13 mouse cellular contexts compared by ENCODE assay signal in the genomic region with DNA sequence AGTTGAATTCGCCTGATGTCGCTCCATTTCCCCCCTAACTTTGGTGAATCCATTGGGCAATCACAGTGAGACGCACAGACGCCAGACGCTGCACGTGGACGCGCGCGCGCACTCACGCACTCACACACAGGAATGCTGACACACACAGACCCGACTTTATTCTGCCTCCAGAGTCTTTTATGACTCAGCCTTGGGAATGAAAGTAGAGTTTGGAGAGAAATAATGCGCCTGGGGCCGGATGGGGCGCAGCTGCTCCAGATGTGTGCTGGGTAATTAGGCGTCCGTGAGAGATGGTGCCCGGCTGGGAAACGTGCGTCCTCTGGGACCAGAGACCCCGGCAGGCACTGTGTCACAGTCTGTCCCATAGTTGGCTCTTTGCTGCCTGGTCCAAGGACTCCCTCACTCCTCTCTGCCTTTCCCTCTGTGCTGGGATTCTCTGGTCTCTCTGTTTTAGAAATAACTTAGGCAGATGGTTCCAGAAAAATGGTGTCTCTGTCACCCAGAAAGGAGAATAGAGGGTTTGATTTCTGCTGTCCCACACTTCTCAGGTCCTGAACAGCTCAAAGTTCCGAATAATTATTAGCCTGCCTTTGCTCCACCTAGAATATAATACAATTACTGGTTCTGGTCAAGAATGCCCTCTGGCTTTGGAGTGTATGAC. TPM values are rescaled to one million over a fixed set of nuclear protein-coding genes. Genes with fewer than 3 reads are reported as not detected.
DNase-seq lines count a peak whose midpoint lies in the region; ATAC-seq and TF ChIP-seq lines count a peak whose summit lies in the region.
"Had no signal": no experiment of that assay in that cellular context is flagged by ENCODE, and none has a peak within 500 bp of the region (broad histone marks: within the 10 kb centered on the region; RNA-seq: fewer than 3 reads in every experiment).

No protein-coding gene starts in this region.

- H3K4me3 ChIP-seq in midbrain, embryonic 11.5 days (ENCODE audit: low read depth, low read length), result no peak overlapping the region
- H3K4me3 ChIP-seq in midbrain, embryonic 16.5 days (ENCODE audit: low read depth, low read length), result no peak overlapping the region
- H3K4me3 ChIP-seq in embryonic fibroblast, embryonic 13.5 days (ENCODE audit: insufficient read depth, low read length), result peak overlapping the region; percentile 9; the same call in 1 of the 2 replicates
- no peak overlapping the region for H3K4me3 ChIP-seq in gastrocnemius, adult 2 months

- no peak overlapping the region for H3K4me2 ChIP-seq in midbrain, embryonic 11.5 days
- no peak overlapping the region for H3K4me2 ChIP-seq in midbrain, embryonic 16.5 days (ENCODE audit: low read length)

- no peak overlapping the region for H3K9ac ChIP-seq in midbrain, embryonic 11.5 days (ENCODE audit: low read length)
- no peak overlapping the region for H3K9ac ChIP-seq in midbrain, embryonic 16.5 days (ENCODE audit: low read depth, low read length)

- TF ChIP-seq POLR2A in embryonic fibroblast, embryonic 13.5 days (IDR thresholded peaks at IDR 0.05; ENCODE audit: low read depth, low read length), result no peak

- 1% methylated on average over 23 of the region's 23 CpGs for WGBS in midbrain, embryonic 11.5 days
- under 1% methylated on average over 23 of the region's 23 CpGs for WGBS in midbrain, embryonic 16.5 days
- 6% methylated on average over 23 of the region's 23 CpGs for WGBS in large intestine, adult 2 months

- intact Hi-C loops in heart, postnatal 14 days (cut with DNase I), result no loop called here
- intact Hi-C loops in gastrocnemius, adult 2 months (cut with DNase I), result no loop called here

- DNase-seq in midbrain, embryonic 11.5 days (ENCODE audit: low spot score, missing footprints), result peak; percentile 91
- peak; percentile 48 for DNase-seq in large intestine, adult 2 months (ENCODE audit: low read depth, low spot score)
- DNase-seq in heart, postnatal 14 days, result no peak
- DNase-seq in heart, adult 11 months, result no peak
- DNase-seq in gastrocnemius, adult 2 months, result no peak
- DNase-seq: cerebellum, adult 9-11 months; gastrocnemius, postnatal 14 days had no signal

- peaks cover 100% of the 10 kb centered on the region for H3K27me3 ChIP-seq in midbrain, embryonic 11.5 days (ENCODE audit: control insufficient read depth, insufficient read depth, low read length)
- peaks cover 96% of the 10 kb centered on the region for H3K27me3 ChIP-seq in midbrain, embryonic 16.5 days (ENCODE audit: control insufficient read depth, insufficient read depth, low read depth, low read length)

- H3K36me3 ChIP-seq in midbrain, embryonic 11.5 days (ENCODE audit: control insufficient read depth, insufficient read depth, low read length), result no peaks in the 10 kb centered on the region
- H3K36me3 ChIP-seq in midbrain, embryonic 16.5 days (ENCODE audit: control insufficient read depth, insufficient read depth, low read length), result no peaks in the 10 kb centered on the region

- no peaks in the 10 kb centered on the region for H3K4me1 ChIP-seq in midbrain, embryonic 11.5 days (ENCODE audit: control insufficient read depth, insufficient read depth, low read length)
- no peaks in the 10 kb centered on the region for H3K4me1 ChIP-seq in midbrain, embryonic 16.5 days (ENCODE audit: control insufficient read depth, insufficient read depth, low read length)
- H3K4me1 ChIP-seq in embryonic fibroblast, embryonic 13.5 days (ENCODE audit: control insufficient read depth, insufficient read depth, low read length), result 0 out of 2 replicates have a peak, but pooled peaks cover 11% of the 10 kb centered on the region

- no peaks in the 10 kb centered on the region for H3K9me3 ChIP-seq in midbrain, embryonic 11.5 days (ENCODE audit: control insufficient read depth, low read length)
- no peaks in the 10 kb centered on the region for H3K9me3 ChIP-seq in midbrain, embryonic 16.5 days (replicated peaks; ENCODE audit: control insufficient read depth, low read length, poor library complexity, severe bottlenecking)

- H3K27ac ChIP-seq in midbrain, embryonic 11.5 days (ENCODE audit: low read depth, low read length), result no peak overlapping the region
- H3K27ac ChIP-seq in midbrain, embryonic 16.5 days (ENCODE audit: low read length), result no peak overlapping the region
- H3K27ac ChIP-seq in embryonic fibroblast, embryonic 13.5 days (ENCODE audit: insufficient read depth, low read length), result peak overlapping the region; percentile 59
- H3K27ac ChIP-seq in gastrocnemius, adult 2 months, result no peak overlapping the region

- ATAC-seq in midbrain, embryonic 11.5 days (ENCODE audit: low FRiP score), result no peak
- ATAC-seq in midbrain, embryonic 16.5 days, result no peak
- no peak for ATAC-seq in frontal cortex, adult (ENCODE audit: low TSS enrichment)

- no peak for TF ChIP-seq CTCF in embryonic fibroblast, embryonic 13.5 days (IDR thresholded peaks at IDR 0.05; ENCODE audit: borderline replicate concordance, insufficient read depth, low read length)
- no peak for TF ChIP-seq CTCF in gastrocnemius, adult 2 months (IDR thresholded peaks at IDR 0.05)

RNA-seq across cellular contexts. Expression of gene Hoxb9, which starts 10.8 kb away (rescaled TPM):
- polyA plus RNA-seq in midbrain, embryonic 11.5 days (2014; fragmentation: Nextera tagmentation; extraction: Ambion mirVana), result not detected in 2 replicates
- not detected in 2 replicates for polyA plus RNA-seq in midbrain, embryonic 16.5 days (2015; fragmentation: Nextera tagmentation; extraction: Ambion mirVana)
- 43.5 and 51.7 TPM in 2 replicates for polyA plus RNA-seq in embryonic fibroblast, embryonic 13.5 days (2011; ENCODE audit: insufficient read length, low read depth, missing spikeins)
- 0.25 and 16.0 TPM in 2 replicates for polyA plus RNA-seq in large intestine, adult 2 months (2012; rRNA removed)
- not detected for total RNA-seq in heart, postnatal 14 days (2021)
- total RNA-seq in gastrocnemius, adult 2 months (2021), result under 1 TPM in 1 of 2 experiments, not detected in 1; 0.14 TPM
- total RNA-seq: layer of hippocampus, adult 8-10 months; megakaryocyte, adult 5-6 weeks; MEL had no signal

RNA-seq across cellular contexts. Expression of gene Hoxb8, which starts 21.3 kb away (rescaled TPM):
- polyA plus RNA-seq in midbrain, embryonic 11.5 days (2014; fragmentation: Nextera tagmentation; extraction: Ambion mirVana), result not detected in 2 replicates
- not detected in 2 replicates for polyA plus RNA-seq in midbrain, embryonic 16.5 days (2015; fragmentation: Nextera tagmentation; extraction: Ambion mirVana)
- 11.7 and 20.1 TPM in 2 replicates for polyA plus RNA-seq in embryonic fibroblast, embryonic 13.5 days (2011; ENCODE audit: insufficient read length, low read depth, missing spikeins)
- polyA plus RNA-seq in large intestine, adult 2 months (2012; rRNA removed), result 2.6 and 11.7 TPM in 2 replicates
- not detected for total RNA-seq in heart, postnatal 14 days (2021)
- total RNA-seq in gastrocnemius, adult 2 months (2021), result under 1 TPM; 0.14 to 0.23 TPM
- total RNA-seq: layer of hippocampus, adult 8-10 months; megakaryocyte, adult 5-6 weeks; MEL had no signal

RNA-seq across cellular contexts. Expression of gene Hoxb7, which starts 26.0 kb away (rescaled TPM):
- not detected in 2 replicates for polyA plus RNA-seq in midbrain, embryonic 11.5 days (2014; fragmentation: Nextera tagmentation; extraction: Ambion mirVana)
- not detected in 2 replicates for polyA plus RNA-seq in midbrain, embryonic 16.5 days (2015; fragmentation: Nextera tagmentation; extraction: Ambion mirVana)
- 13.1 and 22.5 TPM in 2 replicates for polyA plus RNA-seq in embryonic fibroblast, embryonic 13.5 days (2011; ENCODE audit: insufficient read length, low read depth, missing spikeins)
- 1.4 and 6.5 TPM in 2 replicates for polyA plus RNA-seq in large intestine, adult 2 months (2012; rRNA removed)
- total RNA-seq in heart, postnatal 14 days (2021), result not detected
- under 1 TPM; 0.47 to 0.56 TPM for total RNA-seq in gastrocnemius, adult 2 months (2021)
- total RNA-seq: layer of hippocampus, adult 8-10 months; megakaryocyte, adult 5-6 weeks; MEL had no signal

RNA-seq across cellular contexts. Expression of gene Hoxb6, which starts 31.8 kb away (rescaled TPM):
- not detected in 2 replicates for polyA plus RNA-seq in midbrain, embryonic 11.5 days (2014; fragmentation: Nextera tagmentation; extraction: Ambion mirVana)
- not detected in 2 replicates for polyA plus RNA-seq in midbrain, embryonic 16.5 days (2015; fragmentation: Nextera tagmentation; extraction: Ambion mirVana)
- 9.6 and 14.1 TPM in 2 replicates for polyA plus RNA-seq in embryonic fibroblast, embryonic 13.5 days (2011; ENCODE audit: insufficient read length, low read depth, missing spikeins)
- polyA plus RNA-seq in large intestine, adult 2 months (2012; rRNA removed), result 4.7 and 23.1 TPM in 2 replicates
- not detected for total RNA-seq in heart, postnatal 14 days (2021)
- under 1 TPM; 0.56 to 0.64 TPM for total RNA-seq in gastrocnemius, adult 2 months (2021)
- total RNA-seq: layer of hippocampus, adult 8-10 months; megakaryocyte, adult 5-6 weeks; MEL had no signal

RNA-seq across cellular contexts. Expression of gene Hoxb5, which starts 42.7 kb away (rescaled TPM):
- not detected in 2 replicates for polyA plus RNA-seq in midbrain, embryonic 11.5 days (2014; fragmentation: Nextera tagmentation; extraction: Ambion mirVana)
- 0.14 TPM in 1 of 2 replicates, not detected in the other for polyA plus RNA-seq in midbrain, embryonic 16.5 days (2015; fragmentation: Nextera tagmentation; extraction: Ambion mirVana)
- polyA plus RNA-seq in embryonic fibroblast, embryonic 13.5 days (2011; ENCODE audit: insufficient read length, low read depth, missing spikeins), result 4.1 and 5.9 TPM in 2 replicates
- 2.6 and 5.1 TPM in 2 replicates for polyA plus RNA-seq in large intestine, adult 2 months (2012; rRNA removed)
- under 1 TPM; 0.19 to 0.22 TPM for total RNA-seq in heart, postnatal 14 days (2021)
- under 1 TPM; 0.26 to 0.28 TPM for total RNA-seq in gastrocnemius, adult 2 months (2021)
- total RNA-seq: layer of hippocampus, adult 8-10 months; megakaryocyte, adult 5-6 weeks; MEL had no signal

Comparison
In these comparisons a context has a peak if more than half of its experiments do, and no peak if none do; other contexts are left out.
1. DNase-seq: peak in midbrain, embryonic 11.5 days (single experiment) and large intestine, adult 2 months (single experiment); none in heart, postnatal 14 days (0 of 2), heart, adult 11 months (single experiment) and gastrocnemius, adult 2 months (single experiment).